In the genomic region with DNA sequence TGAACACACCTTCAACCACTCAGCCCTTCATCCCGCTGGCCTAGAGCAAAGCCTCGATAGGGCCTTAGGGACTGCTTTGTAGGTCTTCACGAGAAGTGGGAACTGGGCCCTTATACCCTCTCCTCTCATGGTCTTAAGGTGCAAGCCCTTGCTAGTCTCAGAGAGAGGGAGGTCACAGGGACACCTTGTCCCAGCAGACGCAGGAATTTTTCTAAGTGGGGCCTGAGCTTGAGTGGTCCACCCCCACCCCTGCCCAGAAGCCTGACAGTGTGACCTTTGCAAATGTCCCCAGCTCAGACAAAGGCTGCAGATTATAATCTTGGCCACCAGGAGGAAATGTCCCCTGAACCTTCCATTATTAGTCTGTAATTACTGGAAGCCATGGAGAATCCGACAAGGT, we compare ENCODE assay signal across 19 mouse cellular contexts. TPM values are rescaled to one million over a fixed set of nuclear protein-coding genes. Genes with fewer than 3 reads are reported as not detected.
DNase-seq lines count a peak whose midpoint lies in the region; ATAC-seq lines count a peak whose summit lies in the region.
"Had no signal": no experiment of that assay in that cellular context is flagged by ENCODE, and none has a peak within 500 bp of the region (broad histone marks: within the 10 kb centered on the region; RNA-seq: fewer than 3 reads in every experiment).

No protein-coding gene starts in this region.

- H3K9me3 ChIP-seq in forebrain, embryonic 12.5 days, result no peaks in the 10 kb centered on the region
- no peaks in the 10 kb centered on the region for H3K9me3 ChIP-seq in forebrain, embryonic 13.5 days (replicated peaks)
- 0 out of 2 replicates have a peak, but pooled peaks cover 4% of the 10 kb centered on the region for H3K9me3 ChIP-seq in heart, embryonic 14.5 days (ENCODE audit: control insufficient read depth, low read length)
- no peaks in the 10 kb centered on the region for H3K9me3 ChIP-seq in liver, embryonic 11.5 days (ENCODE audit: control insufficient read depth, low read length)
- H3K9me3 ChIP-seq: embryonic facial prominence, embryonic 15.5 days; neural tube, embryonic 15.5 days had no signal

- H3K27ac ChIP-seq in forebrain, embryonic 12.5 days, result 0 out of 2 replicates have a peak overlapping the region, but pooled peaks have one; percentile 19
- H3K27ac ChIP-seq in forebrain, embryonic 13.5 days, result no peak overlapping the region
- H3K27ac ChIP-seq in heart, embryonic 14.5 days (replicated peaks in 1 of 2; ENCODE audit: control insufficient read depth in 1 of 2, insufficient read depth in 1 of 2, low read depth in 2 of 2, low read length in 2 of 2), result no peak overlapping the region
- H3K27ac ChIP-seq in liver, embryonic 11.5 days (ENCODE audit: low read depth, low read length), result no peak overlapping the region
- H3K27ac ChIP-seq: embryonic facial prominence, embryonic 15.5 days; gastrocnemius, adult 2 months; neural tube, embryonic 15.5 days had no signal

- 46% methylated on average over 5 of the region's 5 CpGs for WGBS in forebrain, embryonic 12.5 days
- 45% methylated on average over 5 of the region's 5 CpGs for WGBS in forebrain, embryonic 13.5 days
- 48% methylated on average over 5 of the region's 5 CpGs for WGBS in heart, embryonic 14.5 days
- 48% methylated on average over 5 of the region's 5 CpGs for WGBS in liver, embryonic 11.5 days

- no peak overlapping the region for H3K4me2 ChIP-seq in forebrain, embryonic 12.5 days
- no peak overlapping the region for H3K4me2 ChIP-seq in forebrain, embryonic 13.5 days
- no peak overlapping the region for H3K4me2 ChIP-seq in heart, embryonic 14.5 days (ENCODE audit: low read length)
- no peak overlapping the region for H3K4me2 ChIP-seq in liver, embryonic 11.5 days
- H3K4me2 ChIP-seq: embryonic facial prominence, embryonic 15.5 days; midbrain, embryonic 11.5 days; neural tube, embryonic 15.5 days had no signal

- peaks cover 20% of the 10 kb centered on the region for H3K4me1 ChIP-seq in forebrain, embryonic 12.5 days
- no peaks in the 10 kb centered on the region for H3K4me1 ChIP-seq in forebrain, embryonic 13.5 days
- H3K4me1 ChIP-seq in heart, embryonic 14.5 days (ENCODE audit: control insufficient read depth in 2 of 2, insufficient read depth in 2 of 2, low read length in 2 of 2), result peaks cover 22 to 27% of the 10 kb centered on the region in 2 experiments
- H3K4me1 ChIP-seq in liver, embryonic 11.5 days (replicated peaks; ENCODE audit: control insufficient read depth, insufficient read depth, low read length), result peaks cover 29% of the 10 kb centered on the region
- H3K4me1 ChIP-seq: neural tube, embryonic 15.5 days had no signal

- DNase-seq in heart, postnatal 25 days (ENCODE audit: low spot score), result no peak
- DNase-seq in liver, embryonic 11.5 days (ENCODE audit: low spot score), result no peak
- DNase-seq in liver, result no peak
- DNase-seq in retina, postnatal 1 day, result peak; percentile 25
- DNase-seq in retina, embryonic 14.5 days (ENCODE audit: low spot score), result no peak
- DNase-seq: adrenal gland, postnatal 36 days; cerebellum, adult 9-10 months; gastrocnemius, adult 2 months; heart, postnatal 10 days; kidney, postnatal 4 days; thymus, adult 2 months; thymus, postnatal 4 days had no signal

- peaks cover 5% of the 10 kb centered on the region for H3K27me3 ChIP-seq in forebrain, embryonic 12.5 days
- no peaks in the 10 kb centered on the region for H3K27me3 ChIP-seq in forebrain, embryonic 13.5 days
- H3K27me3 ChIP-seq in heart, embryonic 14.5 days (ENCODE audit: control insufficient read depth, insufficient read depth, low read length), result no peaks in the 10 kb centered on the region
- H3K27me3 ChIP-seq in liver, embryonic 11.5 days (replicated peaks; ENCODE audit: control insufficient read depth, insufficient read depth, low read length), result no peaks in the 10 kb centered on the region
- H3K27me3 ChIP-seq: embryonic facial prominence, embryonic 15.5 days; neural tube, embryonic 15.5 days had no signal

- no peak overlapping the region for H3K9ac ChIP-seq in forebrain, embryonic 12.5 days
- no peak overlapping the region for H3K9ac ChIP-seq in forebrain, embryonic 13.5 days
- H3K9ac ChIP-seq in heart, embryonic 14.5 days (ENCODE audit: low read length), result peak overlapping the region; percentile 10; the same call in 1 of the 2 replicates
- 0 out of 2 replicates have a peak overlapping the region, but pooled peaks have one; percentile 15 for H3K9ac ChIP-seq in liver, embryonic 11.5 days (ENCODE audit: low read depth, low read length)
- H3K9ac ChIP-seq: embryonic facial prominence, embryonic 15.5 days; neural tube, embryonic 15.5 days had no signal

- ATAC-seq in forebrain, embryonic 12.5 days (ENCODE audit: low FRiP score), result no peak
- no peak for ATAC-seq in forebrain, embryonic 13.5 days
- ATAC-seq in heart, embryonic 14.5 days (ENCODE audit: insufficient number of reproducible peaks, insufficient read depth, low FRiP score, low read depth), result no peak
- ATAC-seq in liver, embryonic 11.5 days (replicated peaks; ENCODE audit: low FRiP score), result no peak
- ATAC-seq: intestine, postnatal 0 days had no signal

- no peak overlapping the region for H3K4me3 ChIP-seq in forebrain, embryonic 12.5 days (replicated peaks)
- no peak overlapping the region for H3K4me3 ChIP-seq in forebrain, embryonic 13.5 days
- no peak overlapping the region for H3K4me3 ChIP-seq in heart, embryonic 14.5 days (ENCODE audit: control insufficient read depth in 1 of 2, insufficient read depth in 1 of 2, low read depth in 1 of 2, low read length in 2 of 2)
- no peak overlapping the region for H3K4me3 ChIP-seq in liver, embryonic 11.5 days (ENCODE audit: low read depth, low read length)
- H3K4me3 ChIP-seq: embryonic facial prominence, embryonic 15.5 days; gastrocnemius, adult 2 months; neural tube, embryonic 15.5 days had no signal

- intact Hi-C loops in heart, postnatal 25 days (cut with DNase I), result no loop called here

- no peaks in the 10 kb centered on the region for H3K36me3 ChIP-seq in forebrain, embryonic 12.5 days (replicated peaks)
- no peaks in the 10 kb centered on the region for H3K36me3 ChIP-seq in forebrain, embryonic 13.5 days (ENCODE audit: poor library complexity, severe bottlenecking)
- H3K36me3 ChIP-seq in heart, embryonic 14.5 days (ENCODE audit: control insufficient read depth, insufficient read depth, low read length), result no peaks in the 10 kb centered on the region
- no peaks in the 10 kb centered on the region for H3K36me3 ChIP-seq in liver, embryonic 11.5 days (ENCODE audit: control insufficient read depth, insufficient read depth, low read length)
- H3K36me3 ChIP-seq: embryonic facial prominence, embryonic 15.5 days; neural tube, embryonic 15.5 days had no signal

RNA-seq across cellular contexts. Expression of gene Slc38a10, which starts 8.5 kb away (rescaled TPM):
- 88.6 and 91.3 TPM in 2 replicates for polyA plus RNA-seq in forebrain, embryonic 12.5 days (2016; fragmentation: Nextera tagmentation; extraction: Ambion mirVana)
- 76.8 and 92.2 TPM in 2 replicates for polyA plus RNA-seq in forebrain, embryonic 13.5 days (2015; fragmentation: Nextera tagmentation; extraction: Ambion mirVana)
- 68.8 and 74.1 TPM in 2 replicates for polyA plus RNA-seq in heart, embryonic 14.5 days (2014; fragmentation: Nextera tagmentation; extraction: Ambion mirVana)
- 10 to 100 TPM; 75.9 to 78.0 TPM for total RNA-seq in heart, postnatal 25 days (2021)
- 59.4 and 64.5 TPM in 2 replicates for polyA plus RNA-seq in liver, embryonic 11.5 days (2014; fragmentation: Nextera tagmentation; extraction: Ambion mirVana)

Comparison
In these comparisons a context has a peak if more than half of its experiments do, and no peak if none do; other contexts are left out.
1. H3K9ac ChIP-seq: peak in heart, embryonic 14.5 days (single experiment) and liver, embryonic 11.5 days (single experiment); none in forebrain, embryonic 12.5 days (single experiment) and forebrain, embryonic 13.5 days (single experiment).